Mouse (Mus musculus): ENCODE data around the gene Tmem45b. TPM values are rescaled to one million over a fixed set of nuclear protein-coding genes. Genes with fewer than 3 reads are reported as not detected.

Tmem45b gene
- polyA plus RNA-seq, 1 experiment: 1.0 TPM

GRCm38 (mm10) chr9:31444236-31444635 is 20.0 kb downstream of the Tmem45b start:
- no peaks in the 10 kb centered on the region for H3K4me1 ChIP-seq (ENCODE audit: control insufficient read depth, insufficient read depth, insufficient read length)
- DNase-seq (ENCODE audit: low read depth in 1 of 2, low spot score in 2 of 2): no peak
- WGBS: 94% methylated on average over 8 of the region's 8 CpGs
- TF ChIP-seq CTCF (IDR thresholded peaks at IDR 0.05; ENCODE audit: extremely low read depth, insufficient read depth, insufficient read length, insufficient replicate concordance): no peak
- TF ChIP-seq POLR2A (IDR thresholded peaks at IDR 0.05; ENCODE audit: low read depth, low read length): no peak
- no peak overlapping the region for H3K27ac ChIP-seq (ENCODE audit: insufficient read depth, low read length)
- H3K27me3 ChIP-seq (ENCODE audit: control insufficient read depth, insufficient read depth, low read length): no peaks in the 10 kb centered on the region
- no peaks in the 10 kb centered on the region for H3K36me3 ChIP-seq (ENCODE audit: control insufficient read depth, insufficient read depth, low read length)
- no peak overlapping the region for H3K4me3 ChIP-seq (ENCODE audit: extremely low read depth, insufficient read depth, insufficient read length)

GRCm38 (mm10) chr9:31441487-31441886 is 22.8 kb downstream of the Tmem45b start:
- TF ChIP-seq POLR2A (IDR thresholded peaks at IDR 0.05; ENCODE audit: low read depth, low read length) (no peak), CTCF (IDR thresholded peaks at IDR 0.05; ENCODE audit: extremely low read depth, insufficient read depth, insufficient read length, insufficient replicate concordance) (no peak)
- H3K36me3 ChIP-seq (ENCODE audit: control insufficient read depth, insufficient read depth, low read length): no peaks in the 10 kb centered on the region
- DNase-seq (ENCODE audit: low read depth in 1 of 2, low spot score in 2 of 2): no peak
- WGBS: 91% methylated on average over 3 of the region's 3 CpGs
- H3K4me3 ChIP-seq (ENCODE audit: extremely low read depth, insufficient read depth, insufficient read length): no peak overlapping the region
- no peaks in the 10 kb centered on the region for H3K27me3 ChIP-seq (ENCODE audit: control insufficient read depth, insufficient read depth, low read length)
- no peaks in the 10 kb centered on the region for H3K4me1 ChIP-seq (ENCODE audit: control insufficient read depth, insufficient read depth, insufficient read length)
- no peak overlapping the region for H3K27ac ChIP-seq (ENCODE audit: insufficient read depth, low read length)

GRCm38 (mm10) chr9:31440366-31440765 is 23.9 kb downstream of the Tmem45b start:
- Histone ChIP-seq H3K4me3 (ENCODE audit: extremely low read depth, insufficient read depth, insufficient read length) (no peak overlapping the region), H3K27me3 (ENCODE audit: control insufficient read depth, insufficient read depth, low read length) (no peaks in the 10 kb centered on the region), H3K27ac (ENCODE audit: insufficient read depth, low read length) (no peak overlapping the region), H3K36me3 (ENCODE audit: control insufficient read depth, insufficient read depth, low read length) (no peaks in the 10 kb centered on the region), H3K4me1 (ENCODE audit: control insufficient read depth, insufficient read depth, insufficient read length) (no peaks in the 10 kb centered on the region)
- DNase-seq (ENCODE audit: low read depth in 1 of 2, low spot score in 2 of 2): no peak
- 94% methylated on average over 5 of the region's 5 CpGs for WGBS
- TF ChIP-seq POLR2A (IDR thresholded peaks at IDR 0.05; ENCODE audit: low read depth, low read length): no peak
- TF ChIP-seq CTCF (IDR thresholded peaks at IDR 0.05; ENCODE audit: extremely low read depth, insufficient read depth, insufficient read length, insufficient replicate concordance): no peak

- Histone ChIP-seq H3K4me3 (ENCODE audit: extremely low read depth, insufficient read depth, insufficient read length) (no peak overlapping the region), H3K36me3 (ENCODE audit: control insufficient read depth, insufficient read depth, low read length) (no peaks in the 10 kb centered on the region), H3K27me3 (ENCODE audit: control insufficient read depth, insufficient read depth, low read length) (no peaks in the 10 kb centered on the region), H3K4me1 (ENCODE audit: control insufficient read depth, insufficient read depth, insufficient read length) (no peaks in the 10 kb centered on the region), H3K27ac (ENCODE audit: insufficient read depth, low read length) (no peak overlapping the region)
- DNase-seq (ENCODE audit: low read depth in 1 of 2, low spot score in 2 of 2): no peak
- WGBS: 76% methylated on average over 6 of the region's 6 CpGs
- no peak for TF ChIP-seq POLR2A (IDR thresholded peaks at IDR 0.05; ENCODE audit: low read depth, low read length)
- no peak for TF ChIP-seq CTCF (IDR thresholded peaks at IDR 0.05; ENCODE audit: extremely low read depth, insufficient read depth, insufficient read length, insufficient replicate concordance)
Observed at GRCm38 (mm10) chr9:31439341-31439740, 24.9 kb downstream of the Tmem45b start.

- WGBS: 92% methylated on average over 5 of the region's 5 CpGs
- no peaks in the 10 kb centered on the region for H3K4me1 ChIP-seq (ENCODE audit: control insufficient read depth, insufficient read depth, insufficient read length)
- H3K27me3 ChIP-seq (ENCODE audit: control insufficient read depth, insufficient read depth, low read length): no peaks in the 10 kb centered on the region
- H3K4me3 ChIP-seq (ENCODE audit: extremely low read depth, insufficient read depth, insufficient read length): no peak overlapping the region
- H3K27ac ChIP-seq (ENCODE audit: insufficient read depth, low read length): no peak overlapping the region
- DNase-seq (ENCODE audit: low read depth in 1 of 2, low spot score in 2 of 2): no peak
- TF ChIP-seq POLR2A (IDR thresholded peaks at IDR 0.05; ENCODE audit: low read depth, low read length): no peak
- no peak for TF ChIP-seq CTCF (IDR thresholded peaks at IDR 0.05; ENCODE audit: extremely low read depth, insufficient read depth, insufficient read length, insufficient replicate concordance)
- no peaks in the 10 kb centered on the region for H3K36me3 ChIP-seq (ENCODE audit: control insufficient read depth, insufficient read depth, low read length)
Observed at GRCm38 (mm10) chr9:31438834-31439233, 25.4 kb downstream of the Tmem45b start.

- no peak for DNase-seq (ENCODE audit: low read depth in 1 of 2, low spot score in 2 of 2)
- H3K27ac ChIP-seq (ENCODE audit: insufficient read depth, low read length): no peak overlapping the region
- H3K36me3 ChIP-seq (ENCODE audit: control insufficient read depth, insufficient read depth, low read length): no peaks in the 10 kb centered on the region
- 87% methylated on average over 7 of the region's 7 CpGs for WGBS
- H3K4me1 ChIP-seq (ENCODE audit: control insufficient read depth, insufficient read depth, insufficient read length): no peaks in the 10 kb centered on the region
- no peak overlapping the region for H3K4me3 ChIP-seq (ENCODE audit: extremely low read depth, insufficient read depth, insufficient read length)
- no peak for TF ChIP-seq POLR2A (IDR thresholded peaks at IDR 0.05; ENCODE audit: low read depth, low read length)
- no peaks in the 10 kb centered on the region for H3K27me3 ChIP-seq (ENCODE audit: control insufficient read depth, insufficient read depth, low read length)
Observed at GRCm38 (mm10) chr9:31437861-31438260, 26.4 kb downstream of the Tmem45b start.

GRCm38 (mm10) chr9:31435415-31435814 is 28.8 kb downstream of the Tmem45b start:
- Histone ChIP-seq H3K36me3 (ENCODE audit: control insufficient read depth, insufficient read depth, low read length) (no peaks in the 10 kb centered on the region), H3K27me3 (ENCODE audit: control insufficient read depth, insufficient read depth, low read length) (no peaks in the 10 kb centered on the region), H3K27ac (ENCODE audit: insufficient read depth, low read length) (no peak overlapping the region), H3K4me1 (ENCODE audit: control insufficient read depth, insufficient read depth, insufficient read length) (no peaks in the 10 kb centered on the region), H3K4me3 (ENCODE audit: extremely low read depth, insufficient read depth, insufficient read length) (no peak overlapping the region)
- no peak for DNase-seq (ENCODE audit: low read depth in 1 of 2, low spot score in 2 of 2)
- TF ChIP-seq POLR2A (IDR thresholded peaks at IDR 0.05; ENCODE audit: low read depth, low read length) (no peak), CTCF (IDR thresholded peaks at IDR 0.05; ENCODE audit: extremely low read depth, insufficient read depth, insufficient read length, insufficient replicate concordance) (no peak)
- WGBS: 88% methylated on average over 8 of the region's 8 CpGs
